Mouse (Mus musculus) left cerebral cortex, adult 8-10 months (tissue): ENCODE data around the gene Tmc2. TPM values are rescaled to one million over a fixed set of nuclear protein-coding genes. Genes with fewer than 3 reads are reported as not detected.
A peak's percentile ranks its signal among the peaks of the same experiment; 100 is the strongest.

ENCODE experiments used
- DNase-seq, 2 experiments: peaks; one replicate each; pipeline ENCODE4 v3.0.0; 2022; ENCODE audit warnings: low spot score in 2 of 2
- total RNA-seq, 4 experiments: library from RNA; stranded (reverse); gene quantifications; 2 replicates each; pipeline ENCODE4 v1.2.4; 2022

Gene Tmc2
- not detected for total RNA-seq

GRCm38 (mm10) chr2:130194894-130195293 is at the start of gene Tmc2:
Tmc2 (plus strand) TSS chr2:130195194.
- DNase-seq, result no peak

DNA sequence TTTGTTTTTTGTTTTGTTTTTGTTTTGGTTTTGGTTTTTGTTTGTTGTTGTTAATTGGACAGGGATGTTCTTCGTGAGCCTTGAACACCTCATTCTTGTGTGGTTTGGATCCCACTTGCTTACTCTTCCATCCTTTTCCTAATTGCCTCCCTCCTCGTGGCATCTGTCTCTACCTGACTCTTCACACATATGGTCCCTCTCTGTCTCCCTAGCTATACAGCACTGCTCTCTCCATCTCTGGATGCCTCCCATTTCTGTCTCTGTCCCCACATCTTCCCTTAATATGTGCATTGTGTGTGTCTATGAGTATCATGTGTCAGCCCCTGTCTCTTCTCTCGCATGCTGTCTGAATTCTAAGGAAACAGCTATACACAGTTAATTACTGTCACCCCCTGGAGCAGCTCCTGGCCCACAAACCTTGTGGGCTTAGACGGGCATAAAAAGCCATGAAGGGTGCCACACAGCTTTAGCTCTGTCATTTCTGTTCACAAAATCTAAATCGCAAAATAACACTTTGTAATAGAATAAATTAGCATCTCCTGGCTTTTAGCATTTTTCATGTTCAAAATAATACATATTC is 48.8 kb upstream of the Tmc2 start:
- no peak for DNase-seq

DNA sequence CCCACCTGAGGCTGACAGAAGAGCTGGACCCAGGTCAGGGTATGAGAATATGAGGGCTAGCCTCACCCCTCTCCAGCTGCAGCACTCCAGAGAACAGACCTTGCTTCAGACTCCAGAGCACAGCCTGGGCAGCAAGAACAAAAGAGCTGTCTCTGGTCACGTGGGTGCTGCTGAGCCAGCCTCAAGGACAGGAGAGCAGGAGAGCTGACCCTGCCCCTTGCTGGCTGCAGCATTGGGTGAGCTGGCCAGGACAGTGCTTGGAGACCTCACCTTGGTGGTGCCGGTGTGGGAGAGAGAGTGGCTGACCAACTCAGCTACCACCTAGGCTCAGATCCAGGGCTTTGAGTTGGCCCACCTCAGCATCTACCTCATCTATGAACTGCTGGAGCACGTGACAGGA is 39.8 kb upstream of the Tmc2 start:
- DNase-seq, result no peak

- DNase-seq, result no peak
Observed at GRCm38 (mm10) chr2:130155851-130156250, 39.1 kb upstream of the Tmc2 start.

DNA sequence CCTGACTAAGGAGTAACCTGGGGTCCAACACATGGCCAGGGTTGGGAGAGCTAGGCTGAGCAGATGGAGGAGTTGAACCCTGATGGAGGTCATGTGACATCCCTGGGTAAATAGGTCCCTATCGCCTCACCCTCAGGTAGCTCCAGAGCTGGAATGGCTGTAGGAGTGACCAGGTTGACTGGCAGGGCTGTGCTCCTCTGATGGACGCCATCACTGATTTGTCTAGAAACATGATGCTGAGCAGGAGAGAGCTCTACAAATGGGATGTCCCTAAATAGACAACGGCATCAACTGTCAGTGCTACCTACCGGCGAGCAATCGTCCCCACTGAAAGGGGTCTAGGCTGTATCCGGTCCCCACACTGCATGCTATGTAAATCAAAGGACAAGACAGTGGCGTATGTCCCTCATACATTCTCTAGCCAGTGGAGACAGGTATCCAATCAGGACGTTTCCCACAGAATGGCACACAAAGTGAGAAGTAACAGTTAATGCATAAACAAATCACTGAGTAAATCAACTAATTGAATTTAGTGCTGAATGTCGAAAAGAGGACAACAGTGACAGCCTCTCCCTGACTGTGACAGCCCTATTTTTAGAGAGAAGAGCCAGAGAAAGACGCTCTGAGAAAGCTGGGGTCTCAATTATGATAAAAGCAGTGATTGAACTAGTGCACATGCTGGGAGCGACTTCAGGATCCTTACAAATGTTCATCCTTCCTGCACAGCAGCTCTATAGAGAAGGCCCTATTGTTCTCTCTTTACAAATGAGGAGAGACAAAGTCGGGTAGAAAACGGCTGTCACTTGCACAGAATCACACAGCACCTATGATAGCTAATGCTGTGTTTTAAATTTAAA is 37.5 kb upstream of the Tmc2 start:
- DNase-seq, result no peak

- DNase-seq, result no peak
Observed at GRCm38 (mm10) chr2:130158088-130158437, 36.9 kb upstream of the Tmc2 start.

DNA sequence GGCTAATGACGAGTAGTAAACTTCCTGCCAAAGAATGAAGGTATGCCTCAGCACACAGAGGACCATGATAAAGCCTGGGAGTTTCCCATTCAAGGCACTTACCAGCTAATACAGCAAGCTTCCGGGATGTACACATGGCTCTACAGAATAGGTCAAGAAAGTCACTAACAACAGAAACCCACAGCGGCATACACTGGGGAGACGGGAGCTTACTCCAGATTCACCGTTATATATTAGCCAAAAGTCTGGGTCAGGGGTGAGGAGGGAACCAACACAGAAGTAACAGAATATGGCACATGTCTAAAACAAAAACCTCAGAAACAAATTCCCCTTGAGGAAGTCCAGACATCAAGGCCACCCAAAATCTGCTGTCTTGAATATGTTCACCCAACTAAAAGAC is 32.3 kb upstream of the Tmc2 start:
- DNase-seq, result no peak

DNA sequence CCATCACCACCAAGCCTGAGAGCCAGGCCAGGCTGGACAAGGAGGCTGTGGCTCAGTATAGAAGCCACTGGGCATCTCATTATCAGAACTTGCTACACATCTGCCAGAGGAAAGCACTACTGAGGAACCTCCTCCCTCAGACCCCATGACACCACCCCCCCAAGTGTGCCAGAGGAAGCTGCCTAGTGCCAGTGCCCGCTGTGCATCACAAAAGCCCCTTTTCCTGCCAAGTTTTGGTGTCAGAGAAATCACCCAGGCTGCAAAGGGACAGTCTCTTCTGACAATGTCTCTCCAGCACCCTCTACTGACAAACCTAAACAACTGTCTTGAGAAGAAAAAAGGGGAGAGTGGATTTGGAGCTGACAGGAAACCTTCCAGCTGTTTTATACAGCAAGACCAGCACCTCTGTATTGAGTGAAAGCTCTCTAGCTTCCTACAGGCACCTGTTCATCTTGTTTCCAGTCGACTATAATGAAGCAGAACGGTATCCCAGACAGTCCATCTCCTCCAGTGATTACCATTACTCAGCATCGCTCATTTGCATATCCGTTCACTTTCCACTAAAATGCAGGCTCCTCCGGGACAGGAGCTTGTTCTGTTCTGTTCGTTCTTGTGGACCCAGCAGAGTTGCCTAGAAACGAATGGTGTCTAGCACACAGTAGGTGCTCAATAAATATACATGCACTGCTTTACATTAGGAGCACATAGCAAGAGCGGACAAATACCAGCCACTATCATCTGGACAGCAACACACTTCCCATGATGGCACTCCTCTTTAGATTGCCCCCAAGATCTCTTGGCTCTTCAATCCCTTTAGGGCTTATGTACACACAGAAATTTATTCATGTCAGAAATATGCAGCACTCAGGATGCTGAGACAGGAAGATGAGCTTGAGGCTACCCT is 28.4 kb upstream of the Tmc2 start:
- peak in 1 of 2 experiments; percentile 50 for DNase-seq

- DNase-seq, result peak; percentile 22 to 28
Observed at GRCm38 (mm10) chr2:130167861-130168260, 27.1 kb upstream of the Tmc2 start.

DNA sequence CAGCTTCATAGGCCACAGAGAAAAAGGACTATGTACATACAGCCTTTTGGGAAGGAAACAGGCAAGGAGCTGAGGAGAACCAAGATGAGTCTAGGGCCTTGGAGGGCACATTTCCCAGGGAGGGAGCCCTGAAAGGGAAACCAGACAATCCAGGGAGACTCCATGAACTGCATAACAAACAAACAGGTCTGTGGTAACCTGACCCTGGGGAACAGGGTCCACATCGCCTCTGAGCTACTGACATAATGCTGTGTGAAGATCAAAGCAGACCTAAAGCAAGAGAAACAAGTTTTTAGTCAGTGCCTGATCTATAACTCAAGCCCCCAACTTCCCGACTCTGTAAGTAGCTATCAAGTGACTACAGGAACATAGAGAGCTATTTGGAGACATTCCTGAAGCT is 23.3 kb upstream of the Tmc2 start:
- no peak for DNase-seq

DNA sequence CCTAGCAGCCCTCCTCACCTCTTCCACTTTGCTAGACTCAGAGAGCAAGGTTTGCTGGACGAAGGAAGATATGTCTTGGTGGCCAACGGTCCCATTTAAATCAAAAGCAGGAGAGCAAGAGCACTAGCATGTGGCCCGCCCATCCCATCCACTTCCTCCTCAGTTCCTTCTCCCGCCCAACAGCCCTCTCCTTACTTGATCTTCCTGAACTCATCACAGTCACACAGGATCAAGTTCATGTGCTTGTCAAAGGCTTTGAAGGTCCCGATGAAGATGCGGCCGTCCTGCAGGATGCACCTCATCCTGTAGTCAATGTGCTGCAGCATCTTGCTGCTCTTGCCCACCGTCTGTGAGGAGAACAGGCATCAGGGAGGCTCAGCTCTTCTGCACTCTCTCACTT is 18.2 kb upstream of the Tmc2 start:
- no peak for DNase-seq

- DNase-seq, result no peak
Observed at GRCm38 (mm10) chr2:130178381-130178705, 16.7 kb upstream of the Tmc2 start.

GRCm38 (mm10) chr2:130178706-130179506 is 16.1 kb upstream of the Tmc2 start, which contains the start of gene Snrpb:
Snrpb (minus strand) TSS chr2:130179403.
- DNase-seq, result peak; percentile 78 to 85

DNA sequence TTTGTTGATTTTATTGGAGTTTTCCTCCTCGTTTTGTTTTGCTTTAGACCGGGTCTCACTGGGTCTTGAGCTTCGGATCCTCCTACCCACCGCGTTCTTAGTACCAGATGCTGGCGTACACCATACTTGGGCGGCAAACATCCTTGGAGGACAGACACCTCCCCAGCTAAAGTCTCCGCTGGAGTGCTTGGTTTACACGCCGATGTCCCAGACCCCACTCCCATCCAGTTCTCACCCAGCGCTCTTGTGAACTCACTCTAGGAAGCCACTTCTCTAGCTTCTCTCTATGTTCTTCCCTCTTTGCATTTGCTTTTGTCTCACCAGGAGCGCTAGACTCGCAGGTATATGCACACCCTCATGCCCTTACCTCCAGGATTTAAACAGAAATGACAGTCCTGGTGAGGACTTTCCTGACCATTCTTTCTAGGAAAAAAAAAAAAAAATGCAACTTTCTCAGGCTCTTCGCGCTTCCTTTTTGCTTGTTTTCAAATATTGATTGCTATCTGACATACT is 15.4 kb upstream of the Tmc2 start:
- DNase-seq, result no peak

GRCm38 (mm10) chr2:130188391-130188790 is 6.6 kb upstream of the Tmc2 start:
- DNase-seq, result no peak

DNA sequence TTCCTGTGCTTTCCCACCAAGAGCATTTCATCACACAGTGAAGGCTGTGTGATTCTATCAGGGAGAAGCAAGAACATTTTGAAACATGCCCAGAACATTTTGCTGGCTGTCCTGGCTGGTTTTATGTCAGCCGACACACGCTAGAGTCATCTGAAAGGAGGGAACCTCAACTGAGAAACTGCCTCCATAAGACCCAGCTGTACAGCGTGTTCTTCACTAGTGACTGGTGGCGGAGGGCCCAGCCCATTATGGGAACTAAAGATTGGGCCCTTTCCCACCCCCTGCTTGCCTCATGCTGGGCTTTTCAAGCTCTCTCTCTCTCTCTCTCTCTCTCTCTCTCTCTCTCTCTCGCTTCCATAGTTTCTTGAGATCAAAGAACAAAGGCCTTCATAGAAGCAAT is 6.0 kb downstream of the Tmc2 start:
- DNase-seq, result no peak

GRCm38 (mm10) chr2:130207376-130207775 is 12.4 kb downstream of the Tmc2 start:
- DNase-seq, result no peak

GRCm38 (mm10) chr2:130207996-130208395 is 13.0 kb downstream of the Tmc2 start:
- no peak for DNase-seq

GRCm38 (mm10) chr2:130209636-130210035 is 14.6 kb downstream of the Tmc2 start:
- DNase-seq, result no peak

- DNase-seq, result peak in 1 of 2 experiments; percentile 22
Observed at GRCm38 (mm10) chr2:130211581-130211980, 16.6 kb downstream of the Tmc2 start.

DNA sequence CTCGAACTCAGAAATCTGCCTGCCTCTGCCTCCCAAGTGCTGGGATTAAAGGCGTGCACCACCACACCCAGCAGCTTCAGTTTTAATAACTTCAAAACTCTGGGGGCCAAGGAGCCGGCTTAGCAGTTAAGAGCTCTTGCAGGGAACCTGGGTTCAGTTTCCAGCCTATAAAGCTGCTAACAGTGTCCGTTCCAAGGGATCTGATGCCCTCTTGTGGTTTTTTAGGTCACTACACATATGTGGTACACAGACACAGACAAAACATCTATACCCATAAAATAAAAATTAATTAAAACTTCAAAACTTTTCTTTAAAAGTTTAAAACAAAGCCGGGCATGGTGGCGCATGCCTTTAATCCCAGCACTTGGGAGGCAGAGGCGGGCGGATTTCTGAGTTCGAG is 51.9 kb downstream of the Tmc2 start:
- DNase-seq, result no peak
